Mouse (Mus musculus): Measurements from ENCODE around the gene H2al1g. TPM values are rescaled to one million over a fixed set of nuclear protein-coding genes. Genes with fewer than 3 reads are reported as not detected.
"Not testable (repeated sequence)": the region's sequence is repeated elsewhere in the genome, so short reads cannot be mapped to it uniquely, and the experiment has no call there.

The H2al1g gene
- polyA plus RNA-seq, 1 experiment: not detected

DNA sequence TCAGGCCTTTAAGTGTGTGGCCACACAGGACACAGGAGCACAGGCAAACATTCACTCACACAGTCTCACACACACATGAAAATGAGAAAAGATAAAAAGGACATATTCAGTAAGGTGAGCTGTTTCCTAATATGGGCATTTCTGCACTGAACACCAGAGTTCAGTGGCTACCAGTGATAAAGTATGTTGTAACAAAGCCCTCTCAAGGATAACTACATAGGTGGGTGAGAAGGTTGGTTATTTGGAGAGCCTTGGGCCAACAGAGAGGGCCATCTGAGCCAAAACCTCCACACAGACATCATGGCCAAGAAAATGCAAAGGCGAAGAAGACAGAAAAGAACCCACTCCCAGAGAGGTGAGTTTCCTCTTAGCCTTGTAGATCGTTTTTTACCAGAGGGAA is 9.5 kb downstream of the H2al1g start, which contains the start of gene H2al1j:
TSS of gene H2al1j (plus strand) at position 301 of the 400 bp plus-strand sequence.
- H3K4me1 ChIP-seq (ENCODE audit: control insufficient read depth, insufficient read depth, low read length); H3K4me3 ChIP-seq (ENCODE audit: insufficient read depth, low read length); H3K27ac ChIP-seq (ENCODE audit: insufficient read depth, low read length): not testable (repeated sequence)

DNA sequence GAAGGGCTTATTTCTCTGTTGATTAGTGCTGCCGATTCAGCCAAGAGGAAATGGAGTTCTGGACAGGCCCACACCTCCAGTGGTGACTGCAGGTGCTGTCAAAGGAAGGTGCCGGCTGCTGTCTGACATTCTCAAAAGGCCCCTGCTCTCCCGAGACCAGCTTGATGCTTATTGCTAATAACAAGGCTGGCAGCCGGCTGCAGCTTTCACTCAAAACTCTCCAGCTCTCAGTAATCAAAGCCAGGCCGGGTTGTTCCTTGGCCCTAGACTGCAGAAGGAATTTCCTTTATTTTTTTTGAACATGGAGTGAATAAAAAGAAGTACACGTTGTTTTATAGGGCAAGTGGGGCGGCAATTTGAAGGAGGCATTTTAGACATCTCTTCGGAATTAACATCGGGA is 27.7 kb downstream of the H2al1g start:
- Histone ChIP-seq H3K27ac (ENCODE audit: insufficient read depth, low read length) (peak overlapping the region; percentile 29; the same call in 1 of the 2 replicates), H3K4me1 (ENCODE audit: control insufficient read depth, insufficient read depth, low read length) (no peaks in the 10 kb centered on the region), H3K4me3 (ENCODE audit: insufficient read depth, low read length) (no peak overlapping the region)
- TF ChIP-seq CTCF (IDR thresholded peaks at IDR 0.05; ENCODE audit: extremely low read depth, insufficient read depth, low read length) (no peak), POLR2A (IDR thresholded peaks at IDR 0.05; ENCODE audit: extremely low read depth, insufficient read depth, low read length) (no peak)

DNA sequence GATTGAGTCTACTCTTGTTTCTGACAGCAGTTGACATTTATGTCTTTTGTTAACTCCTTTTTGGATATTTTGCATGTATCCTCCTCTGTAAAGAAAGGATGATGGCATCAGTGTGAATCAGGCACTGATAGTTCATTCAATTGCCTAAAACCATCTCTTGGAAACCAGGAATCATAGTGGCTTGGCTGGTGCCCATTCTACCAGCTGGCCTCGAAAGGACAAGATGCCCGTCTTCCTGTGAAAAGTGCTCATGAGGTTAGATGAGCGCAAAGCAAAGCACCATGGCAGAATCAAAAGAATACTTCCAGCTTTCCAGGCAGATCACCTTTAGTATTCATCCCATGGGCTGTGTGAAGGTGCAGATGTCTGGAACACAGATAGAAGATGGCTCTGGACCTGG is 28.7 kb downstream of the H2al1g start:
- TF ChIP-seq CTCF (IDR thresholded peaks at IDR 0.05; ENCODE audit: extremely low read depth, insufficient read depth, low read length) (no peak), POLR2A (IDR thresholded peaks at IDR 0.05; ENCODE audit: extremely low read depth, insufficient read depth, low read length) (no peak)
- H3K27ac ChIP-seq (ENCODE audit: insufficient read depth, low read length): 0 out of 2 replicates have a peak overlapping the region, but pooled peaks have one; percentile 9

DNA sequence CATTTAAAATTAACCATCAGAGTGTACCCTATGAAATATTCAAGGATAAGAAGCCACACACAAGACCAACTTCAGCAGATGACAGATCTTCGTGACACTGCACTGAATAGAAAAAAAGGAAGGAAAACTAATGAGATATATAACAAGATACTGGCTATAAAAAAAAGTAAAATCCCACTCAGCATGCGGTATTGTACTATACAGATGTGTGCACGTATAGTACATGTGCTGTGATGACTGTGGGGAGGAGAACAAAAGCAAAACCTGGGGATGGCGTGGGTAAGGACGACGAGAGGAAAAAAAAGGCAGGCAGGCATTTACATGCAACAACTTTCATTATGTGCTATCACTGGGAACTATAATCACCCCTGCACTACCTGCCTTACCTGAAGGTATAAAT is 42.8 kb downstream of the H2al1g start:
- no peak overlapping the region for H3K4me3 ChIP-seq (ENCODE audit: insufficient read depth, low read length)
- TF ChIP-seq CTCF (IDR thresholded peaks at IDR 0.05; ENCODE audit: extremely low read depth, insufficient read depth, low read length): no peak
- no peak for TF ChIP-seq POLR2A (IDR thresholded peaks at IDR 0.05; ENCODE audit: extremely low read depth, insufficient read depth, low read length)
- no peaks in the 10 kb centered on the region for H3K4me1 ChIP-seq (ENCODE audit: control insufficient read depth, insufficient read depth, low read length)
- H3K27ac ChIP-seq (ENCODE audit: insufficient read depth, low read length): no peak overlapping the region

More for the DNA sequence above, 28.7 kb downstream of the H2al1g start:
- no peak overlapping the region for H3K4me3 ChIP-seq (ENCODE audit: insufficient read depth, low read length)
- no peaks in the 10 kb centered on the region for H3K4me1 ChIP-seq (ENCODE audit: control insufficient read depth, insufficient read depth, low read length)

DNA sequence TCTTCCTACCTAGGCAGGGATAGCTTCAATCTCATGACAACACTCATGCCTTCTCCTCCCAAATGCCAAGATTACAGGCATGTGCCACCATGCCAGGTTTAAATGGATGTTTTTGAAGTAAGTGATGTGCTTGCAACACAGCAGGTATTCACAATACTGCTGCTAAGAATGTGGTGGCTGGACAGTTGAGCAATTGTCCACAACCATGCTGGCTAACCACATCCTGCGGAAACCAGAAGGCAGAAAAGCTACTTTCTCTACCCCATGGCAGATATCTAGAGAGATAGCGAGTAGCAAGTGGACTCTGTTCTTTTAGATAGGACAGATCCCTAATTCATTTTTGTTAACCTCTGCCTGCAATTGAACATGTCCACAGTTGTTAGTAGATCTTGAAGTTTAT is 43.2 kb downstream of the H2al1g start:
- TF ChIP-seq POLR2A (IDR thresholded peaks at IDR 0.05; ENCODE audit: extremely low read depth, insufficient read depth, low read length) (no peak), CTCF (IDR thresholded peaks at IDR 0.05; ENCODE audit: extremely low read depth, insufficient read depth, low read length) (no peak)
- no peak overlapping the region for H3K27ac ChIP-seq (ENCODE audit: insufficient read depth, low read length)
- H3K4me3 ChIP-seq (ENCODE audit: insufficient read depth, low read length): no peak overlapping the region
- H3K4me1 ChIP-seq (ENCODE audit: control insufficient read depth, insufficient read depth, low read length): no peaks in the 10 kb centered on the region

DNA sequence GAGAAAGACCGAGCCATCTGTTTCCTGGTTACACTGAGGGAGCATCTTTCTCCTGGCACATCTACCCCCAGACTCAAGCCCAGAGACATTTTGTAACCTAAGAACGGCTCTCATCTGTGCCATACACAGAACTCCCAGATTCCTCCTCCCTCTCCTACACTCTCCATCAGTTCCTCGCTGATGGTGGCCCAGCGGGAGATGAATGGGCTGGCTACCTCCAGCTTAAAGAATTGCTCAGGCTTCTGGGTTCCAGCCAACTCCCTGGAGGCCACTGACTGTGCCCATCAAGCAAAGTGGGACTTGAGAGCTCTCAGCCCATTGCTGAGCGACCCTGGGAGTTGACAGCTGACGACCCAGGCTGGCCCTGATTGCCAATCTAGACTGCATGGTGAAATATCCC is 45.8 kb downstream of the H2al1g start:
- H3K4me1 ChIP-seq (ENCODE audit: control insufficient read depth, insufficient read depth, low read length): no peaks in the 10 kb centered on the region
- H3K27ac ChIP-seq (ENCODE audit: insufficient read depth, low read length): no peak overlapping the region
- TF ChIP-seq CTCF (IDR thresholded peaks at IDR 0.05; ENCODE audit: extremely low read depth, insufficient read depth, low read length): no peak
- TF ChIP-seq POLR2A (IDR thresholded peaks at IDR 0.05; ENCODE audit: extremely low read depth, insufficient read depth, low read length): no peak
- no peak overlapping the region for H3K4me3 ChIP-seq (ENCODE audit: insufficient read depth, low read length)

DNA sequence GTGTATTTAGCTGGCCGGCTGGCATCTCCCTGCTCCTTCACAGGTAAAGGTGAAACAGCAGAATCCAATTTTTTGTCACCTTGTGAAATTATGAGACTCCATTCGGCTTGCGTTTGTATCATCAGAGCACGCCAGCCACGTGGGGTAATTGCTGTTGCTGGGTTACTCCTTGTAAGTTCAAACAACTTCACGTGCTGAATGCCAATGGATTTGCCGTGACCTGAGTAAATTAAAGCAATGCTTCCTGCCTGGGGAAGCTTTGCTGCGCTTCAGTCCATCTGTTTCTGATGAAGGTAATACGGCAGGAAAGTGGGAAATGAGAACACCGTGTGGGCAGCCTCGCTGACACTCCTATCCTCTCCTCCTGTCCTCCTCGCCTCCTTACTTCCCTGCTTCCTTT is 47.1 kb downstream of the H2al1g start:
- Histone ChIP-seq H3K4me3 (ENCODE audit: insufficient read depth, low read length) (no peak overlapping the region), H3K27ac (ENCODE audit: insufficient read depth, low read length) (no peak overlapping the region), H3K4me1 (ENCODE audit: control insufficient read depth, insufficient read depth, low read length) (no peaks in the 10 kb centered on the region)
- TF ChIP-seq CTCF (IDR thresholded peaks at IDR 0.05; ENCODE audit: extremely low read depth, insufficient read depth, low read length) (no peak), POLR2A (IDR thresholded peaks at IDR 0.05; ENCODE audit: extremely low read depth, insufficient read depth, low read length) (no peak)

Other genes with a start within 250 kb of the H2al1g start
- gene H2al1a, start 19.0 kb upstream of the H2al1g start, polyA plus RNA-seq (2012; rRNA removed): not detected in 2 replicates
- gene H2al1b, start 15.8 kb upstream of the H2al1g start, polyA plus RNA-seq (2012; rRNA removed): not detected in 2 replicates
- not detected in 2 replicates for gene H2al1c, start 12.6 kb upstream of the H2al1g start, polyA plus RNA-seq (2012; rRNA removed)
- not detected in 2 replicates for gene H2al1d, start 9.4 kb upstream of the H2al1g start, polyA plus RNA-seq (2012; rRNA removed)
- not detected in 2 replicates for gene H2al1e, start 6.3 kb upstream of the H2al1g start, polyA plus RNA-seq (2012; rRNA removed)
- gene H2al1f, start 3.1 kb upstream of the H2al1g start, polyA plus RNA-seq (2012; rRNA removed): not detected in 2 replicates
- gene H2al1h, start 3.2 kb downstream of the H2al1g start, polyA plus RNA-seq (2012; rRNA removed): not detected in 2 replicates
- not detected in 2 replicates for gene H2al1i, start 6.4 kb downstream of the H2al1g start, polyA plus RNA-seq (2012; rRNA removed)
- gene H2al1j, start 9.6 kb downstream of the H2al1g start, polyA plus RNA-seq (2012; rRNA removed): not detected in 2 replicates